Mouse (Mus musculus): ENCODE data around the gene Fam163a.

Fam163a gene

DNA sequence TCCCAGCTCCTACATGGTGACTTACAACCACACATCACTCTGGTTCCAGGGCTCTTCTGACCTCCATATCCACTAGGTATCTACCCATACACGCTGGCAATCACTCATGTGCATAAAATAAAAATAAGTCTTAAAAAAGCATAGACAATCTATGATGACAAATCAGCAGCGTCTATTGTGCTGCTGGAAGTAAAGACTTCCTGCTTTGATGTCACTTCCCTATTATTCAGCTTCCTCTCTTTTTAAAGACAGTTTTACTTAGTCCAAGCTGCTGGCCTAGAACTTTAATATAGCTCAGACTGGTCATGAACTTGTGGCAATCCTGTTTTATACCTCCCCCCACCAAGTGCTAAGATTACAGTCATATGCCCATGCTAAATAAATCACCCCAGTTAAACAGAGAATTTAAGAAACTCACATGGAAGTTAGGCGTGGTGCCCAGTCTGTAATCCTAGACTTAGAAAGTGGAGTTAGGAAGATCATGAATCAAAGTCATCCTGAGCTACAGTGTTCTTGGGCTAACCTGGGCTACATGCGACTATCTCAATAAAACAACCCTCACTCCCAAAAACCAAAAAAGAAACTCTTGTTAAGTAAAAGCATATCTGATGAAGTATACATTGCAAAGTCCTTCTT, 176.4 kb downstream of the Fam163a start:
- DNase-seq (ENCODE audit: low read depth, low spot score), result no peak

DNA sequence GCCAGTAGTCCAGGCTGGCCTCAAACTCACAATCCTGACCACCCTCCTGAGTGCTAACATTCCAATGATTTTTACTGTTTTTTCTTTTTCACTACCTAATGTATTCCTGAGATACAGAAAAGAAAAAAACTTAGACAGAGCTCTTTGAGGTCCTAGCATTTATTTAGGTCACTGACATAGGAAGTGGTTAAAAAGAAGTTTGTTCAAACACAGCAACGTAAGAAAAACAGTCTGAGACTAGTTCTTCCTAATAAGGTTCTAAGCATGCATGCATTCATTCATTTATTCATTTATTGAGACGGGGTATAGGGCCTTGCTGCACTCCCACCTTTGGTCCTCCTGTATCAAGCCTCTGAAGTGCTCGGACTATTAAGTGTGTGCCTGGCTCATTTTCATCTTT, 177.0 kb downstream of the Fam163a start:
- DNase-seq (ENCODE audit: low read depth, low spot score), result no peak
